Mouse (Mus musculus): ENCODE results near the gene Nktr. TPM values are rescaled to one million over a fixed set of nuclear protein-coding genes. Genes with fewer than 3 reads are reported as not detected.

Gene Nktr
- polyA plus RNA-seq, 1 experiment: 36.6 TPM

GRCm38 (mm10) chr9:121718070-121718705 lies 781 bp upstream of the Nktr start:
- WGBS: 69% methylated on average over 15 of the region's 15 CpGs
- Histone ChIP-seq H3K27ac (ENCODE audit: insufficient read depth, low read length) (peak overlapping the region; percentile 90), H3K4me1 (ENCODE audit: control insufficient read depth, insufficient read depth, insufficient read length) (no peaks in the 10 kb centered on the region; the same call in 1 of the 2 replicates), H3K27me3 (ENCODE audit: control insufficient read depth, insufficient read depth, low read length) (no peaks in the 10 kb centered on the region), H3K36me3 (ENCODE audit: control insufficient read depth, insufficient read depth, low read length) (no peaks in the 10 kb centered on the region; the same call in 1 of the 2 replicates), H3K4me3 (ENCODE audit: extremely low read depth, insufficient read depth, insufficient read length) (peak overlapping the region; percentile 83; the same call in 1 of the 2 replicates)
- no peak for TF ChIP-seq POLR2A (IDR thresholded peaks at IDR 0.05; ENCODE audit: low read depth, low read length)
- TF ChIP-seq CTCF (IDR thresholded peaks at IDR 0.05; ENCODE audit: extremely low read depth, insufficient read depth, insufficient read length, insufficient replicate concordance): no peak
- no peak for DNase-seq (ENCODE audit: low read depth in 1 of 2, low spot score in 2 of 2)

- no peaks in the 10 kb centered on the region; the same call in 1 of the 2 replicates for H3K4me1 ChIP-seq (ENCODE audit: control insufficient read depth, insufficient read depth, insufficient read length)
- H3K27ac ChIP-seq (ENCODE audit: insufficient read depth, low read length): peak overlapping the region; percentile 78
- peak overlapping the region; percentile 83 for H3K4me3 ChIP-seq (ENCODE audit: extremely low read depth, insufficient read depth, insufficient read length)
- no peak for DNase-seq (ENCODE audit: low read depth in 1 of 2, low spot score in 2 of 2)
- 1% methylated on average over 77 of the region's 87 CpGs for WGBS
- no peaks in the 10 kb centered on the region; the same call in 1 of the 2 replicates for H3K36me3 ChIP-seq (ENCODE audit: control insufficient read depth, insufficient read depth, low read length)
- no peak for TF ChIP-seq POLR2A (IDR thresholded peaks at IDR 0.05; ENCODE audit: low read depth, low read length)
- TF ChIP-seq CTCF (IDR thresholded peaks at IDR 0.05; ENCODE audit: extremely low read depth, insufficient read depth, insufficient read length, insufficient replicate concordance): no peak
- H3K27me3 ChIP-seq (ENCODE audit: control insufficient read depth, insufficient read depth, low read length): no peaks in the 10 kb centered on the region
Observed at GRCm38 (mm10) chr9:121719347-121720331, 670 bp downstream of the Nktr start.

GRCm38 (mm10) chr9:121740490-121740889 lies 21.5 kb downstream of the Nktr start:
- WGBS: 92% methylated on average over 6 of the region's 6 CpGs
- H3K4me1 ChIP-seq (ENCODE audit: control insufficient read depth, insufficient read depth, insufficient read length): no peaks in the 10 kb centered on the region
- TF ChIP-seq POLR2A (IDR thresholded peaks at IDR 0.05; ENCODE audit: low read depth, low read length): no peak
- TF ChIP-seq CTCF (IDR thresholded peaks at IDR 0.05; ENCODE audit: extremely low read depth, insufficient read depth, insufficient read length, insufficient replicate concordance): no peak

GRCm38 (mm10) chr9:121741168-121741567 lies 22.2 kb downstream of the Nktr start:
- no peak for TF ChIP-seq CTCF (IDR thresholded peaks at IDR 0.05; ENCODE audit: extremely low read depth, insufficient read depth, insufficient read length, insufficient replicate concordance)
- no peak for TF ChIP-seq POLR2A (IDR thresholded peaks at IDR 0.05; ENCODE audit: low read depth, low read length)
- no peak for DNase-seq (ENCODE audit: low read depth in 1 of 2, low spot score in 2 of 2)
- no peaks in the 10 kb centered on the region for H3K4me1 ChIP-seq (ENCODE audit: control insufficient read depth, insufficient read depth, insufficient read length)
- H3K36me3 ChIP-seq (ENCODE audit: control insufficient read depth, insufficient read depth, low read length): peaks cover 36% of the 10 kb centered on the region
- H3K27me3 ChIP-seq (ENCODE audit: control insufficient read depth, insufficient read depth, low read length): no peaks in the 10 kb centered on the region
- WGBS: 87% methylated on average over 3 of the region's 3 CpGs
- H3K27ac ChIP-seq (ENCODE audit: insufficient read depth, low read length): no peak overlapping the region
- H3K4me3 ChIP-seq (ENCODE audit: extremely low read depth, insufficient read depth, insufficient read length): no peak overlapping the region

More at GRCm38 (mm10) chr9:121740490-121740889, 21.5 kb downstream of the Nktr start:
- Histone ChIP-seq H3K36me3 (ENCODE audit: control insufficient read depth, insufficient read depth, low read length) (peaks cover 34% of the 10 kb centered on the region), H3K4me3 (ENCODE audit: extremely low read depth, insufficient read depth, insufficient read length) (no peak overlapping the region), H3K27ac (ENCODE audit: insufficient read depth, low read length) (no peak overlapping the region), H3K27me3 (ENCODE audit: control insufficient read depth, insufficient read depth, low read length) (no peaks in the 10 kb centered on the region)
- no peak for DNase-seq (ENCODE audit: low read depth in 1 of 2, low spot score in 2 of 2)

- Histone ChIP-seq H3K4me3 (ENCODE audit: extremely low read depth, insufficient read depth, insufficient read length) (no peak overlapping the region), H3K27ac (ENCODE audit: insufficient read depth, low read length) (no peak overlapping the region), H3K4me1 (ENCODE audit: control insufficient read depth, insufficient read depth, insufficient read length) (no peaks in the 10 kb centered on the region), H3K27me3 (ENCODE audit: control insufficient read depth, insufficient read depth, low read length) (no peaks in the 10 kb centered on the region), H3K36me3 (ENCODE audit: control insufficient read depth, insufficient read depth, low read length) (peaks cover 53% of the 10 kb centered on the region)
- whole genome bisulfite sequencing: 55% methylated on average over 8 of the region's 8 CpGs
- DNase-seq (ENCODE audit: low read depth in 1 of 2, low spot score in 2 of 2): no peak
- no peak for TF ChIP-seq POLR2A (IDR thresholded peaks at IDR 0.05; ENCODE audit: low read depth, low read length)
- TF ChIP-seq CTCF (IDR thresholded peaks at IDR 0.05; ENCODE audit: extremely low read depth, insufficient read depth, insufficient read length, insufficient replicate concordance): no peak
Observed at GRCm38 (mm10) chr9:121744051-121744450, 25.1 kb downstream of the Nktr start.

- DNase-seq (ENCODE audit: low read depth in 1 of 2, low spot score in 2 of 2): no peak
- Histone ChIP-seq H3K36me3 (ENCODE audit: control insufficient read depth, insufficient read depth, low read length) (peaks cover 59% of the 10 kb centered on the region), H3K4me1 (ENCODE audit: control insufficient read depth, insufficient read depth, insufficient read length) (no peaks in the 10 kb centered on the region), H3K27ac (ENCODE audit: insufficient read depth, low read length) (no peak overlapping the region), H3K27me3 (ENCODE audit: control insufficient read depth, insufficient read depth, low read length) (no peaks in the 10 kb centered on the region), H3K4me3 (ENCODE audit: extremely low read depth, insufficient read depth, insufficient read length) (no peak overlapping the region)
- 97% methylated on average over 9 of the region's 9 CpGs for WGBS
- TF ChIP-seq CTCF (IDR thresholded peaks at IDR 0.05; ENCODE audit: extremely low read depth, insufficient read depth, insufficient read length, insufficient replicate concordance) (no peak), POLR2A (IDR thresholded peaks at IDR 0.05; ENCODE audit: low read depth, low read length) (no peak)
Observed at GRCm38 (mm10) chr9:121752774-121753173, 33.8 kb downstream of the Nktr start.
